Mouse (Mus musculus) layer of hippocampus, adult 9-11 months (tissue): ENCODE data around the gene Spata31d1c.

ENCODE experiments used
- DNase-seq: peaks from one replicate; pipeline ENCODE4 v3.0.0; 2022

Gene Spata31d1c

GRCm38 (mm10) chr13:65032758-65033157, at the start of gene Spata31d1c:
Gene Spata31d1c, plus strand, starts transcription at chr13:65033058.
- no peak for DNase-seq

- no peak for DNase-seq
Measured at GRCm38 (mm10) chr13:64988828-64989227, 44.0 kb upstream of the Spata31d1c start.

GRCm38 (mm10) chr13:65005414-65005813, 27.4 kb upstream of the Spata31d1c start:
- DNase-seq = no peak

- DNase-seq = no peak
Measured at GRCm38 (mm10) chr13:65006760-65007159, 26.1 kb upstream of the Spata31d1c start.

- no peak for DNase-seq
Measured at GRCm38 (mm10) chr13:65007971-65008370, 24.9 kb upstream of the Spata31d1c start.

- DNase-seq = no peak
Measured at GRCm38 (mm10) chr13:65011052-65011738, 21.7 kb upstream of the Spata31d1c start.

- no peak for DNase-seq
Measured at GRCm38 (mm10) chr13:65035057-65035456, 2.2 kb downstream of the Spata31d1c start.

GRCm38 (mm10) chr13:65052660-65053059, 19.8 kb downstream of the Spata31d1c start, which contains the start of gene Prss47:
Gene Prss47, minus strand, starts transcription at chr13:65052760.
- DNase-seq = no peak

- DNase-seq = no peak
Measured at GRCm38 (mm10) chr13:65069969-65070368, 37.1 kb downstream of the Spata31d1c start.
